Mouse (Mus musculus) embryonic fibroblast, embryonic 13.5 days (primary cell): ENCODE measurements at regions not wholly inside any gene's neighbourhood (a gene's known extent, or its start where the extent isn't known, plus 50 kb on each side); places are given as distances from the start of the nearest gene placed in this dataset.

ENCODE experiments used
- CTCF ChIP-seq: IDR thresholded peaks from 2 replicates; pipeline ENCODE4 v1.5.1; 2011; ENCODE audit warnings: mild to moderate bottlenecking, control low read depth, low read length, moderate library complexity, borderline replicate concordance; ENCODE audit not compliant: insufficient read depth
- POLR2A ChIP-seq: IDR thresholded peaks from 2 replicates; pipeline ENCODE4 v1.6.1; 2011; ENCODE audit warnings: low read depth, mild to moderate bottlenecking, control low read depth, low read length, moderate library complexity

GRCm38 (mm10) chr7:94517002-94517401, 1437.3 kb downstream of the Fam181b start:
- no peak for TF ChIP-seq CTCF
- no peak for TF ChIP-seq POLR2A
